Mouse (Mus musculus) lung, embryonic 16.5 days (tissue): ENCODE measurements at regions not wholly inside any gene's neighbourhood (a gene's known extent, or its start where the extent isn't known, plus 50 kb on each side); places are given as distances from the start of the nearest gene placed in this dataset.
"Not testable (repeated sequence)": the region's sequence is repeated elsewhere in the genome, so short reads cannot be mapped to it uniquely, and the experiment has no call there.

Experiments used
- ATAC-seq: fragments of 200-750 bp; cut with Nextera tagmentation; 2 replicates; pipeline ENCODE4 v1.8.0; 2017; ENCODE audit warnings: low read depth, mild to moderate bottlenecking, moderate library complexity
- H3K27ac ChIP-seq: fragments of 300-500 bp; sonication (generic); 2 replicates; pipeline ENCODE4 v1.5.1; 2014; ENCODE audit warnings: mild to moderate bottlenecking, control low read depth, low read length
- H3K27me3 ChIP-seq: fragments of 300-500 bp; sonication (generic); 2 replicates; pipeline ENCODE4 v1.6.1; 2014; ENCODE audit warnings: low read depth, low read length, mixed read lengths; ENCODE audit not compliant: control insufficient read depth, insufficient read depth
- H3K36me3 ChIP-seq: fragments of 300-500 bp; sonication (generic); 2 replicates; pipeline ENCODE4 v1.6.1; 2014; ENCODE audit warnings: low read length; ENCODE audit not compliant: control insufficient read depth, insufficient read depth
- H3K4me1 ChIP-seq: fragments of 300-500 bp; sonication (generic); replicated peaks from 2 replicates; pipeline ENCODE4 v1.6.1; 2014; ENCODE audit warnings: low read length, mixed read lengths; ENCODE audit not compliant: control insufficient read depth, insufficient read depth
- H3K4me2 ChIP-seq: fragments of 300-500 bp; sonication (generic); 2 replicates; pipeline ENCODE4 v1.6.1; 2014; ENCODE audit warnings: low read depth, low read length, control low read depth
- H3K4me3 ChIP-seq: fragments of 300-500 bp; sonication (generic); 2 replicates; pipeline ENCODE4 v1.5.1; 2014; ENCODE audit warnings: mild to moderate bottlenecking, low read length, control low read depth
- H3K9ac ChIP-seq: fragments of 300-500 bp; sonication (generic); 2 replicates; pipeline ENCODE4 v1.6.1; 2014; ENCODE audit warnings: low read length, control low read depth
- H3K9me3 ChIP-seq: fragments of 300-500 bp; sonication (generic); 2 replicates; pipeline ENCODE4 v1.6.1; 2016; ENCODE audit warnings: low read length; ENCODE audit not compliant: control insufficient read depth
- WGBS: fragments of 180-500 bp; shearing (Covaris S2); extraction: QIAGEN DNeasy Blood & Tissue Kit; methylation state at CpG from one replicate; pipeline ENCODE4 v1.1.7; 2014; 5-methylcytosine and 5-hydroxymethylcytosine counted together

DNA sequence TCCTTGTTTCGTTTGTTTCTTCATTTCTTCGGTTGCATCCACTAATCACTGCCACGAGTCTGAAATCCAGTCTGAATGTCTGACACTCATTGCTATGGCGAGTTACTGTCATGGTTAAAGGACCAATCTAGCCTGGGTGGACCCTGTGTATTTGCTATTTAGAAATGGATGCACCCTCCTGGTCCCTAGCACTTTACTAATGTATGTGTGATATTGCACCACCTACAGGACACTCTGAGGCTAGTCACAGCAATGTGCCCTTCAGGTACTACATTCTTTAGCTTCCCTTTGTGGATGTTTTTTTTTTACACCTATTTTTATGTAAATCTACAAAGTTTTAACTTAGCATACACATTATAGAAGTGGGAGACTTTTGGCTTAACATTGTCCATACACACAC is 87.5 kb upstream of the Stxbp6 start:
- 73% methylated on average over 4 of the region's 4 CpGs for WGBS
- no peak overlapping the region for H3K27ac ChIP-seq
- H3K4me2 ChIP-seq: no peak overlapping the region
- no peaks in the 10 kb centered on the region for H3K27me3 ChIP-seq
- H3K4me3 ChIP-seq: no peak overlapping the region
- no peaks in the 10 kb centered on the region for H3K36me3 ChIP-seq
- no peaks in the 10 kb centered on the region for H3K4me1 ChIP-seq
- no peaks in the 10 kb centered on the region for H3K9me3 ChIP-seq
- 0 out of 2 replicates have a peak, but pooled peaks have one; percentile 49 for ATAC-seq
- no peak overlapping the region for H3K9ac ChIP-seq

DNA sequence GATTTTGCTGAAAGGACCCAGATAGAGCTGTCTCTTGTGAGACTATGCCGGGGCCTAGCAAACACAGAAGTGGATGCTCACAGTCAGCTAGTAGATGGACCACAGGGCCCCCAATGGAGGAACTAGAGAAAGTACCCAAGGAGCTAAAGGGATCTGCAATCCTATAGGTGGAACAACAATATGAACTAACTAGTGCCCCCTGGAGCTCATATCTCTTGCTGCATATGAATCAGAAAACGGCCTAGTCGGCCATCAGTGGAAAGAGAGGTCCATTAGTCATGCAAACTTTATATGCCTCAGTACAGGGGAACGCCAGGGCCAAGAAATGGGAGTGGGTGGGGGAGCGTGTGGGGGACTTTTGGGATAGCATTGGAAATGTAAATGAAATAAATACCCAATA is 87.1 kb upstream of the Stxbp6 start:
- ATAC-seq, H3K4me1 ChIP-seq, H3K9ac ChIP-seq, H3K4me3 ChIP-seq, H3K27me3 ChIP-seq, H3K9me3 ChIP-seq, H3K27ac ChIP-seq, H3K36me3 ChIP-seq, H3K4me2 ChIP-seq: not testable (repeated sequence)
- 76% methylated on average over 5 of the region's 5 CpGs for WGBS

DNA sequence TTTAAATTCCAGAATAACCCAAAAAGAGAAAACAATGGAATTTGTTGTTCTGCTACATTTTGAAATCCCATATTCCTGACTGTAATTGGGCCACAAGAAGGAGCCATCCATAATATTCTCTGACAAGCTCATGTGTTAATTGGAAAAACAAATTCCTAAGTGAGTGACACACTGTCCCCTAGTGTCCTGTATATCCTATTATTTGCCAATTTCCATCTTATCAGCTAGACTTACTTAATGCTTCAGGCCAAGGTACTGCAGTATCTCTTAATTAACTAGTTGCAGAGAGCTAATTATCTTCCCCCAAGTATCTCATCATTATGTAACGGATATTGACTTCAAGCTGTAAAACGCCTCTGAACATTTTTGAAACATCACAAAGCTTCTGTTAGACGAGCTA is 84.5 kb upstream of the Stxbp6 start:
- ATAC-seq: no peak
- Histone ChIP-seq H3K27me3 (no peaks in the 10 kb centered on the region), H3K4me3 (no peak overlapping the region), H3K36me3 (no peaks in the 10 kb centered on the region), H3K4me2 (no peak overlapping the region), H3K27ac (no peak overlapping the region), H3K9me3 (no peaks in the 10 kb centered on the region), H3K4me1 (no peaks in the 10 kb centered on the region), H3K9ac (no peak overlapping the region)
- 86% methylated on average over 3 of the region's 3 CpGs for WGBS

DNA sequence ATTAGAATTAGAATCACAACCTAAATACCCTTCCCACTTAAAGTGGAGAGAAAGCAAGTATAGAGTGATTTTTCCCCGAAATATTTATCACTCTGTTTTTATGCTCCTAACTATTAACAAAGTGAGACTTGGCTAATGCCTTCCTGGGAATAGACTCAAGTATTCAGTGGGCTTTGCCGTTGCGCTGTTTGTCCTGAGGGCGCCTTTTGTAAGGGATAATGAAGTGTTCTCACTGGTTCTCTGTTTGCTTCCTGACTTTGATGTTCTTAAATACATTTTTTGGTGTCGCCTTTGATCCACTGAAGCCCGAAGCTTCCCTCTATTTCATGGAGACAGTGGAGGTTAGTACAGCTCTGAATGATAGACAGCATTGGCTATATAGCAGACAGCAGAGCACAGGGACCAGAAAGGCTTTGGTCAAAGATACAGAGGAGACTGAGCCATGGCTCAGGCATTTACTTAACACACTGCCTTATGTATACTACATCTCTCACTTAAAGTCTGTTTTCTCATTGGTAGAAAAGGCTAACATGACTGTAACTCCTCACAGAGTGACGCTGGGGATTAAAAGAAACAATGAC is 63.0 kb upstream of the Stxbp6 start:
- WGBS: 44% methylated on average over 7 of the region's 7 CpGs
- Histone ChIP-seq H3K9ac (no peak overlapping the region), H3K27ac (no peak overlapping the region), H3K27me3 (no peaks in the 10 kb centered on the region), H3K36me3 (no peaks in the 10 kb centered on the region), H3K4me1 (no peaks in the 10 kb centered on the region), H3K9me3 (no peaks in the 10 kb centered on the region), H3K4me2 (no peak overlapping the region), H3K4me3 (no peak overlapping the region)
- ATAC-seq: no peak

DNA sequence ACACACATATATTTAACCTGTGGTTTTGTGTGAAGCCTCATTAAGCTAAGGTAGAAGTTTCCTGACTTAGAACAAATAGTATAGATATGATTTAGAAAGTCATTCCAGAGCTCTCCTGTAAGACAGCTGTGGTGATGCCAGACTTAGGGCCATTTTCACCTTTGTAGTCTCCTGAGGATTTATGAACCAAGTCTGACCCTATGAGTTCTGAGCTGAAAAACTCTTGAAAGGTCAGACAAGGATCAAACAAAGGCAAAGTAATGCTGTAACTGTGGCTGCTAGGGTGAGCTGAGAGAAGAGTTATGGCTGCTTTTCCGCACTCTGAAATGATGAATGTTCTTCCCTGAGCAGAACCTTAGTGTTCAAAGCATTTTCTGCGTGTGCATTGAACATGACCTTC is 58.9 kb upstream of the Stxbp6 start:
- no peak for ATAC-seq
- no peak overlapping the region for H3K27ac ChIP-seq
- no peak overlapping the region for H3K4me2 ChIP-seq
- no peaks in the 10 kb centered on the region for H3K36me3 ChIP-seq
- no peak overlapping the region for H3K4me3 ChIP-seq
- no peak overlapping the region for H3K9ac ChIP-seq
- 47% methylated on average over 2 of the region's 2 CpGs for WGBS
- no peaks in the 10 kb centered on the region for H3K9me3 ChIP-seq
- no peaks in the 10 kb centered on the region for H3K27me3 ChIP-seq
- H3K4me1 ChIP-seq: no peaks in the 10 kb centered on the region

DNA sequence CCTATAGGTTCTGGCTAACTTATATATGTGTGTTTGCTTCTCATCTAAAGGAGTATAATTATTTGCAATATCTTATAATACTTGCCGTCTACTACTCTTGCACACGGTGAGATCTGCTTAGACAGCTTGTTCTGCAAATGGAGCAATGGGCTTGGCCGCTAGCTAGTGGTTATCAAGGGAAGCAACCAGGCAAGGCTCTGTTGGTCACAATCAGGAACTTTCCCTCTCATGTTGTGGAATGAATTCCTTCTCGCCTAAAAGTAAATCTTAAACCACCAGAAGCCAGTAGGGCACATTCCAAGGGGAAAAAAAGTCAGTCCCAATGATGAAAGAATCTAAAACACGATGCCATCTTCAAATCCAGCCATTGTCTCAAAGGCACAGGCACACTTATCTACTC is 56.6 kb upstream of the Stxbp6 start:
- Histone ChIP-seq H3K36me3 (no peaks in the 10 kb centered on the region), H3K4me1 (no peaks in the 10 kb centered on the region), H3K27ac (no peak overlapping the region), H3K9ac (no peak overlapping the region), H3K27me3 (no peaks in the 10 kb centered on the region), H3K4me3 (no peak overlapping the region), H3K9me3 (no peaks in the 10 kb centered on the region), H3K4me2 (no peak overlapping the region)
- ATAC-seq: no peak
- WGBS: 77% methylated on average over 5 of the region's 5 CpGs

DNA sequence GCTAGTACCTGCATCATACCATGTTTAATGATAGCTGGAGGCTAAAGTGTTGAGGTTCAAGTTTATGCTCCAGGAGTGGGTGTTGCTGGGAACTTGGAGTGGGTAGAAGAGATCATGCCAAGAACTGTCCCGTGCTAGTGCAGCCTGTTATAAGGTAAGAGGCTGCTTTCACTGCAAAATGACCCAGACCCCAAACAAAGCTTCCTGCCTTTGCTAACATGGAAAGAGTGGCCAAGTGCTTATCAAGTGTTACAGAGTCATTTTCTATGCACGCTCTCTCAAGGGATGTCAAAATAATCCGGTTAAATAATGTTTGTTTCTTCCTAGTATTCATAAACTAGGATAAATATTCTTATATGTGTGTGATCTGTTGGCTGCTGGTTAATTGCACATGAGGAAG is 51.4 kb upstream of the Stxbp6 start:
- Histone ChIP-seq H3K9ac (no peak overlapping the region), H3K36me3 (no peaks in the 10 kb centered on the region), H3K27me3 (no peaks in the 10 kb centered on the region), H3K4me1 (no peaks in the 10 kb centered on the region), H3K4me2 (no peak overlapping the region), H3K27ac (no peak overlapping the region), H3K4me3 (no peak overlapping the region), H3K9me3 (no peaks in the 10 kb centered on the region)
- WGBS: 23% methylated on average over 3 of the region's 3 CpGs
- ATAC-seq: peak; percentile 57
